ENCODE assay signal across 12 mouse cellular contexts in genomic region chr14:75976107-75976506, GRCm38 (mm10). TPM values are rescaled to one million over a fixed set of nuclear protein-coding genes. Genes with fewer than 3 reads are reported as not detected.
"Had no signal": no experiment of that assay in that cellular context is flagged by ENCODE, and none has a peak within 500 bp of the region (broad histone marks: within the 10 kb centered on the region; RNA-seq: fewer than 3 reads in every experiment).

No protein-coding gene starts in this region.

- ATAC-seq: intestine, embryonic 16.5 days; midbrain, embryonic 13.5 days had no signal

- DNase-seq: kidney, adult 9 months; kidney, postnatal 36 days; left cerebral cortex, postnatal 4 days; lung, adult 18-20 months; lung, postnatal 36 days; right cerebral cortex, postnatal 14 days; thymus, postnatal 4 days had no signal

- H3K4me1 ChIP-seq: midbrain, embryonic 13.5 days had no signal

- H3K9ac ChIP-seq: limb, embryonic 13.5 days; midbrain, embryonic 13.5 days had no signal

- H3K27ac ChIP-seq: kidney, postnatal 0 days; limb, embryonic 13.5 days; midbrain, embryonic 13.5 days had no signal

- H3K27me3 ChIP-seq: limb, embryonic 13.5 days; midbrain, embryonic 13.5 days had no signal

- H3K36me3 ChIP-seq: limb, embryonic 13.5 days; midbrain, embryonic 13.5 days had no signal

- H3K4me3 ChIP-seq: limb, embryonic 13.5 days; midbrain, embryonic 13.5 days had no signal

- H3K9me3 ChIP-seq: limb, embryonic 13.5 days; midbrain, embryonic 13.5 days had no signal

- H3K4me2 ChIP-seq: limb, embryonic 13.5 days; midbrain, embryonic 13.5 days had no signal

RNA-seq across cellular contexts. Expression of gene Kctd4, which starts 21.3 kb away (rescaled TPM):
- polyA plus RNA-seq: spleen, adult 2 months had no signal
